In genomic region chr11:88046323-88046937, GRCm38 (mm10) we compare ENCODE assay signal across 8 mouse cellular contexts. TPM values are rescaled to one million over a fixed set of nuclear protein-coding genes. Genes with fewer than 3 reads are reported as not detected.
A peak's percentile ranks its signal among the peaks of the same experiment; 100 is the strongest.
DNase-seq lines count a peak whose midpoint lies in the region; ATAC-seq and TF ChIP-seq lines count a peak whose summit lies in the region.

No protein-coding gene starts in this region.

- H3K36me3 ChIP-seq in heart, embryonic 11.5 days (ENCODE audit: control insufficient read depth, insufficient read depth, low read length) = peaks cover 12% of the 10 kb centered on the region
- peaks cover 36% of the 10 kb centered on the region for H3K36me3 ChIP-seq in G1E (replicated peaks)
- H3K36me3 ChIP-seq in limb, embryonic 13.5 days = peaks cover 29% of the 10 kb centered on the region

- no peak for TF ChIP-seq POLR2A in embryonic fibroblast, embryonic 13.5 days (IDR thresholded peaks at IDR 0.05; ENCODE audit: low read depth, low read length)

- H3K27me3 ChIP-seq in heart, embryonic 11.5 days (ENCODE audit: control insufficient read depth, insufficient read depth, low read length) = no peaks in the 10 kb centered on the region
- no peaks in the 10 kb centered on the region for H3K27me3 ChIP-seq in G1E (ENCODE audit: insufficient read depth, low read length)
- H3K27me3 ChIP-seq in limb, embryonic 13.5 days = no peaks in the 10 kb centered on the region

- intact Hi-C loops in heart, postnatal 36 days (cut with DNase I) = loop anchor here (2.0 kb wide), 1 partner anchor 60 kb away; the partner anchor contains the start of gene Dynll2

- H3K4me1 ChIP-seq in heart, embryonic 11.5 days (ENCODE audit: control insufficient read depth, insufficient read depth, low read length) = peaks cover 17% of the 10 kb centered on the region
- peaks cover 25% of the 10 kb centered on the region for H3K4me1 ChIP-seq in G1E (ENCODE audit: insufficient read depth, low read depth, low read length)
- no peaks in the 10 kb centered on the region for H3K4me1 ChIP-seq in embryonic fibroblast, embryonic 13.5 days (ENCODE audit: control insufficient read depth, insufficient read depth, low read length)
- peaks cover 28% of the 10 kb centered on the region for H3K4me1 ChIP-seq in limb, embryonic 13.5 days

- peak overlapping the region; percentile 100 for H3K27ac ChIP-seq in heart, embryonic 11.5 days (ENCODE audit: low read depth, low read length)
- H3K27ac ChIP-seq in embryonic fibroblast, embryonic 13.5 days (ENCODE audit: insufficient read depth, low read length) = no peak overlapping the region
- H3K27ac ChIP-seq in limb, embryonic 13.5 days = no peak overlapping the region

- DNase-seq in heart, postnatal 36 days = no peak
- no peak for DNase-seq in G1E (ENCODE audit: low spot score)
- DNase-seq in spleen, postnatal 14 days (ENCODE audit: low spot score in 2 of 2) = peak; percentile 20 to 37
- no peak for DNase-seq in ovary, postnatal 36 days (ENCODE audit: low spot score)
- no peak for DNase-seq in yolk sac, embryonic 10.5 days (ENCODE audit: low spot score)

- TF ChIP-seq CTCF in G1E (IDR thresholded peaks at IDR 0.05; ENCODE audit: low read depth, low read length) = no peak
- TF ChIP-seq CTCF in embryonic fibroblast, embryonic 13.5 days (IDR thresholded peaks at IDR 0.05; ENCODE audit: borderline replicate concordance, insufficient read depth, low read length) = no peak

- WGBS in heart, embryonic 11.5 days (ENCODE audit: insufficient replicate concordance) = 63% methylated on average over 17 of the region's 17 CpGs
- whole genome bisulfite sequencing in limb, embryonic 13.5 days = 59% methylated on average over 17 of the region's 17 CpGs

- peak overlapping the region; percentile 100 for H3K9ac ChIP-seq in heart, embryonic 11.5 days (ENCODE audit: low read depth, low read length)
- peak overlapping the region; percentile 100 for H3K9ac ChIP-seq in limb, embryonic 13.5 days

- peak overlapping the region; percentile 81 for H3K4me2 ChIP-seq in heart, embryonic 11.5 days
- H3K4me2 ChIP-seq in limb, embryonic 13.5 days (replicated peaks) = peak overlapping the region; percentile 87

- H3K4me3 ChIP-seq in heart, embryonic 11.5 days (ENCODE audit: low read depth, low read length) = peak overlapping the region; percentile 91
- H3K4me3 ChIP-seq in G1E (ENCODE audit: low read depth, low read length) = peak overlapping the region; percentile 93
- peak overlapping the region; percentile 46 for H3K4me3 ChIP-seq in embryonic fibroblast, embryonic 13.5 days (ENCODE audit: insufficient read depth, low read length)
- peak overlapping the region; percentile 98 for H3K4me3 ChIP-seq in limb, embryonic 13.5 days

- no peaks in the 10 kb centered on the region for H3K9me3 ChIP-seq in heart, embryonic 11.5 days (replicated peaks; ENCODE audit: control insufficient read depth, low read length)
- H3K9me3 ChIP-seq in G1E (replicated peaks) = no peaks in the 10 kb centered on the region
- no peaks in the 10 kb centered on the region for H3K9me3 ChIP-seq in limb, embryonic 13.5 days

- ATAC-seq in heart, embryonic 11.5 days (replicated peaks; ENCODE audit: insufficient number of reproducible peaks, low FRiP score, low TSS enrichment) = no peak
- no peak for ATAC-seq in G1E (ENCODE audit: extremely low read depth, insufficient number of reproducible peaks, low FRiP score, poor library complexity, severe bottlenecking)
- ATAC-seq in limb, embryonic 13.5 days (ENCODE audit: low FRiP score, low read depth) = no peak

RNA-seq across cellular contexts. Expression of gene Srsf1, which starts 0.7 kb away (rescaled TPM):
- polyA plus RNA-seq in heart, embryonic 11.5 days (2014; fragmentation: Nextera tagmentation; extraction: Ambion mirVana) = 205 and 242 TPM in 2 replicates
- total RNA-seq in heart, postnatal 36 days (2021) = 10 to 100 TPM; 80.2 to 99.7 TPM
- 241 and 257 TPM in 2 replicates for total RNA-seq in G1E (2014; fragmentation: Nextera tagmentation)
- total RNA-seq in G1E (2017) = 397 and 406 TPM in 2 replicates
- 293 and 298 TPM in 2 replicates for polyA plus RNA-seq in G1E (2012)
- polyA plus RNA-seq in embryonic fibroblast, embryonic 13.5 days (2011; ENCODE audit: insufficient read length, low read depth, missing spikeins) = 291 and 361 TPM in 2 replicates
- polyA plus RNA-seq in limb, embryonic 13.5 days (2015; fragmentation: Nextera tagmentation; extraction: Ambion mirVana) = 340 and 357 TPM in 2 replicates

RNA-seq across cellular contexts. Expression of gene Vezf1, which starts 21.6 kb away (rescaled TPM):
- polyA plus RNA-seq in heart, embryonic 11.5 days (2014; fragmentation: Nextera tagmentation; extraction: Ambion mirVana) = 24.8 and 26.4 TPM in 2 replicates
- total RNA-seq in heart, postnatal 36 days (2021) = 10 to 100 TPM; 45.0 to 46.7 TPM
- total RNA-seq in G1E (2014; fragmentation: Nextera tagmentation) = 78.3 and 90.9 TPM in 2 replicates
- total RNA-seq in G1E (2017) = 48.2 and 60.2 TPM in 2 replicates
- 15.8 and 16.8 TPM in 2 replicates for polyA plus RNA-seq in G1E (2012)
- 44.6 and 46.1 TPM in 2 replicates for polyA plus RNA-seq in embryonic fibroblast, embryonic 13.5 days (2011; ENCODE audit: insufficient read length, low read depth, missing spikeins)
- polyA plus RNA-seq in limb, embryonic 13.5 days (2015; fragmentation: Nextera tagmentation; extraction: Ambion mirVana) = 46.8 and 48.9 TPM in 2 replicates

RNA-seq across cellular contexts. Expression of gene Cuedc1, which starts 51.4 kb away (rescaled TPM):
- 11.6 and 11.7 TPM in 2 replicates for polyA plus RNA-seq in heart, embryonic 11.5 days (2014; fragmentation: Nextera tagmentation; extraction: Ambion mirVana)
- 10 to 100 TPM; 47.9 to 54.2 TPM for total RNA-seq in heart, postnatal 36 days (2021)
- total RNA-seq in G1E (2014; fragmentation: Nextera tagmentation) = 29.2 and 36.4 TPM in 2 replicates
- total RNA-seq in G1E (2017) = 16.7 and 18.9 TPM in 2 replicates
- 29.6 and 31.7 TPM in 2 replicates for polyA plus RNA-seq in G1E (2012)
- 29.6 and 31.8 TPM in 2 replicates for polyA plus RNA-seq in embryonic fibroblast, embryonic 13.5 days (2011; ENCODE audit: insufficient read length, low read depth, missing spikeins)
- polyA plus RNA-seq in limb, embryonic 13.5 days (2015; fragmentation: Nextera tagmentation; extraction: Ambion mirVana) = 37.2 and 37.7 TPM in 2 replicates

RNA-seq across cellular contexts. Expression of gene Dynll2, which starts 59.1 kb away (rescaled TPM):
- 16.7 and 17.2 TPM in 2 replicates for polyA plus RNA-seq in heart, embryonic 11.5 days (2014; fragmentation: Nextera tagmentation; extraction: Ambion mirVana)
- total RNA-seq in heart, postnatal 36 days (2021) = 100 to 1,000 TPM; 340 to 392 TPM
- total RNA-seq in G1E (2014; fragmentation: Nextera tagmentation) (10.4 and 12.3 TPM in 2 replicates), G1E (2017) (13.2 and 17.4 TPM in 2 replicates)
- polyA plus RNA-seq in G1E (2012) = 45.5 and 48.2 TPM in 2 replicates
- polyA plus RNA-seq in embryonic fibroblast, embryonic 13.5 days (2011; ENCODE audit: insufficient read length, low read depth, missing spikeins) = 113 and 117 TPM in 2 replicates
- polyA plus RNA-seq in limb, embryonic 13.5 days (2015; fragmentation: Nextera tagmentation; extraction: Ambion mirVana) = 16.7 and 18.9 TPM in 2 replicates

Comparison
In these comparisons a context has a peak if more than half of its experiments do, and no peak if none do; other contexts are left out.
1. H3K4me3 ChIP-seq: peak in every context shown above with its lines; median percentile 98 in limb, embryonic 13.5 days; 93 in G1E; 91 in heart, embryonic 11.5 days; 46 in embryonic fibroblast, embryonic 13.5 days.
2. DNase-seq: peak in spleen, postnatal 14 days (2 of 2); none in heart, postnatal 36 days (0 of 2), G1E (single experiment), ovary, postnatal 36 days (single experiment) and yolk sac, embryonic 10.5 days (single experiment).